ENCODE assay signal across 14 mouse cellular contexts in the genomic region with DNA sequence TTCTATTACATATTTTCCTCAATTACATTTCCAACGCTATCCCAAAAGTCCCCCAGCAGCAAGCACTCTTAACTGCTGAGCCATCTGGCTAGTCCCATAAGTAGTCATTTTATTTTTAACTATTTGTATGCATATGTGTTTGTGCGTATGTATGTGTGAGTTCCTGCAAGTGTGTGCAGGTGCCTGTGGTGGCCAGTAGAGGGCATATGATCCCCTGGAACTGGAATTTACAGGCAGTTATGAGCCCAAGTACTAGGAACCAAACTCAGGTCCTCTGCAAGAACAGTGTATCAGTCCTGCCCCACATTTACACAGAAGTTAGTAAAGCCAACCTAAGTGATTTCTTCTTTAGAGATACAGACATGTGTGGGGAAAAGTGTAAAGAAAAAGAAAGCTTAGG.
DNase-seq lines count a peak whose midpoint lies in the region; ATAC-seq and TF ChIP-seq lines count a peak whose summit lies in the region.
"Had no signal": no experiment of that assay in that cellular context is flagged by ENCODE, and none has a peak within 500 bp of the region (broad histone marks: within the 10 kb centered on the region; RNA-seq: fewer than 3 reads in every experiment).

No protein-coding gene starts in this region.

- H3K4me2 ChIP-seq in hindbrain, postnatal 0 days (ENCODE audit: low read depth, low read length) = no peak overlapping the region
- H3K4me2 ChIP-seq in hindbrain, embryonic 11.5 days (replicated peaks; ENCODE audit: low read depth, low read length) = no peak overlapping the region
- H3K4me2 ChIP-seq in forebrain, embryonic 13.5 days = no peak overlapping the region
- H3K4me2 ChIP-seq: embryonic facial prominence, embryonic 15.5 days; forebrain, embryonic 15.5 days; liver, embryonic 13.5 days had no signal

- H3K36me3 ChIP-seq in hindbrain, postnatal 0 days (ENCODE audit: insufficient read depth, low read length) = no peaks in the 10 kb centered on the region
- no peaks in the 10 kb centered on the region for H3K36me3 ChIP-seq in hindbrain, embryonic 11.5 days (ENCODE audit: control insufficient read depth, insufficient read depth, low read length)
- no peaks in the 10 kb centered on the region for H3K36me3 ChIP-seq in forebrain, embryonic 10.5 days (replicated peaks)
- H3K36me3 ChIP-seq in forebrain, embryonic 13.5 days (ENCODE audit: poor library complexity, severe bottlenecking) = no peaks in the 10 kb centered on the region
- H3K36me3 ChIP-seq: embryonic facial prominence, embryonic 15.5 days; forebrain, embryonic 15.5 days; heart, embryonic 10.5 days; liver, embryonic 13.5 days had no signal

- H3K9me3 ChIP-seq in hindbrain, postnatal 0 days (ENCODE audit: low read length) = no peaks in the 10 kb centered on the region
- H3K9me3 ChIP-seq in hindbrain, embryonic 11.5 days (ENCODE audit: control insufficient read depth, low read length) = no peaks in the 10 kb centered on the region
- H3K9me3 ChIP-seq in forebrain, embryonic 10.5 days = peaks cover 7% of the 10 kb centered on the region; the same call in 1 of the 2 replicates
- H3K9me3 ChIP-seq in forebrain, embryonic 13.5 days (replicated peaks) = peaks cover 7% of the 10 kb centered on the region
- H3K9me3 ChIP-seq: embryonic facial prominence, embryonic 15.5 days; forebrain, embryonic 15.5 days had no signal

- TF ChIP-seq CTCF in hindbrain, postnatal 0 days (IDR thresholded peaks at IDR 0.05; ENCODE audit: low read depth) = peak; percentile 53
- 0 out of 2 replicates have a peak, but pooled peaks have one; percentile 20 for TF ChIP-seq CTCF in lung, adult 2 months (IDR thresholded peaks at IDR 0.05; ENCODE audit: insufficient read depth, low read length)
- 0 out of 2 replicates have a peak, but pooled peaks have one; percentile 9 for TF ChIP-seq CTCF in cortical plate, adult 2 months (IDR thresholded peaks at IDR 0.05; ENCODE audit: extremely low read depth, insufficient read depth, low read length)

- no peak for ATAC-seq in hindbrain, postnatal 0 days
- ATAC-seq in hindbrain, embryonic 11.5 days (ENCODE audit: low FRiP score) = no peak
- no peak for ATAC-seq in forebrain, embryonic 13.5 days
- ATAC-seq: forebrain, embryonic 15.5 days; inflammation-experienced regulatory T-cells, adult 6 months had no signal

- no peak for DNase-seq in hindbrain, postnatal 0 days (ENCODE audit: low spot score)
- DNase-seq in hindbrain, embryonic 11.5 days (ENCODE audit: low spot score) = no peak
- no peak for DNase-seq in lung, adult 2 months
- no peak for DNase-seq in lung, postnatal 4 days
- DNase-seq in ES-CJ7 (ENCODE audit: low read depth, low spot score) = peak; percentile 15
- DNase-seq in forebrain, embryonic 10.5 days (ENCODE audit: extremely low spot score, low spot score) = no peak
- DNase-seq: heart, postnatal 4 days; liver, embryonic 13.5 days had no signal

- TF ChIP-seq POLR2A in lung, adult 2 months (IDR thresholded peaks at IDR 0.05; ENCODE audit: borderline replicate concordance, extremely low read depth, low read depth, low read length) = no peak
- no peak for TF ChIP-seq POLR2A in cortical plate, adult 2 months (IDR thresholded peaks at IDR 0.05; ENCODE audit: extremely low read depth, insufficient read depth, low read length)

- no peak overlapping the region for H3K9ac ChIP-seq in hindbrain, postnatal 0 days (replicated peaks; ENCODE audit: low read length)
- no peak overlapping the region for H3K9ac ChIP-seq in hindbrain, embryonic 11.5 days (ENCODE audit: low read depth, low read length)
- H3K9ac ChIP-seq in forebrain, embryonic 13.5 days = no peak overlapping the region
- H3K9ac ChIP-seq: embryonic facial prominence, embryonic 15.5 days; forebrain, embryonic 15.5 days; liver, embryonic 13.5 days had no signal

- H3K27ac ChIP-seq in hindbrain, postnatal 0 days = no peak overlapping the region
- no peak overlapping the region for H3K27ac ChIP-seq in hindbrain, embryonic 11.5 days (ENCODE audit: low read depth, low read length)
- no peak overlapping the region for H3K27ac ChIP-seq in cortical plate, adult 2 months (ENCODE audit: insufficient read depth, low read length)
- no peak overlapping the region for H3K27ac ChIP-seq in forebrain, embryonic 10.5 days
- H3K27ac ChIP-seq in forebrain, embryonic 13.5 days = no peak overlapping the region
- H3K27ac ChIP-seq: embryonic facial prominence, embryonic 15.5 days; forebrain, embryonic 15.5 days; liver, embryonic 13.5 days had no signal

- 83% methylated on average over 2 of the region's 2 CpGs for WGBS in hindbrain, postnatal 0 days
- WGBS in hindbrain, embryonic 11.5 days = 87% methylated on average over 2 of the region's 2 CpGs
- 97% methylated on average over 2 of the region's 2 CpGs for WGBS in lung, adult 2 months
- 94% methylated on average over 2 of the region's 2 CpGs for WGBS in forebrain, embryonic 10.5 days
- 91% methylated on average over 2 of the region's 2 CpGs for WGBS in forebrain, embryonic 13.5 days

- H3K4me1 ChIP-seq in hindbrain, postnatal 0 days (ENCODE audit: insufficient read depth, low read length) = peaks cover 9% of the 10 kb centered on the region; the same call in 1 of the 2 replicates
- no peaks in the 10 kb centered on the region for H3K4me1 ChIP-seq in hindbrain, embryonic 11.5 days (replicated peaks; ENCODE audit: control insufficient read depth, insufficient read depth, low read length)
- peaks cover 5% of the 10 kb centered on the region; the same call in 1 of the 2 replicates for H3K4me1 ChIP-seq in lung, adult 2 months (ENCODE audit: control insufficient read depth, insufficient read depth, low read length)
- no peaks in the 10 kb centered on the region for H3K4me1 ChIP-seq in cortical plate, adult 2 months (ENCODE audit: control insufficient read depth, insufficient read depth, low read length)
- H3K4me1 ChIP-seq in forebrain, embryonic 10.5 days = peaks cover 9% of the 10 kb centered on the region
- peaks cover 11% of the 10 kb centered on the region; the same call in 1 of the 2 replicates for H3K4me1 ChIP-seq in forebrain, embryonic 13.5 days

- no peaks in the 10 kb centered on the region for H3K27me3 ChIP-seq in hindbrain, postnatal 0 days (ENCODE audit: insufficient read depth, low read length)
- H3K27me3 ChIP-seq in hindbrain, embryonic 11.5 days (ENCODE audit: control insufficient read depth, insufficient read depth, low read length) = no peaks in the 10 kb centered on the region
- H3K27me3 ChIP-seq in forebrain, embryonic 10.5 days (ENCODE audit: poor library complexity, severe bottlenecking) = no peaks in the 10 kb centered on the region
- no peaks in the 10 kb centered on the region for H3K27me3 ChIP-seq in forebrain, embryonic 13.5 days
- H3K27me3 ChIP-seq: embryonic facial prominence, embryonic 15.5 days; forebrain, embryonic 15.5 days; liver, embryonic 13.5 days had no signal

- no peak overlapping the region for H3K4me3 ChIP-seq in hindbrain, postnatal 0 days (ENCODE audit: low read length)
- no peak overlapping the region for H3K4me3 ChIP-seq in hindbrain, embryonic 11.5 days (ENCODE audit: low read depth, low read length)
- no peak overlapping the region for H3K4me3 ChIP-seq in lung, adult 2 months (replicated peaks; ENCODE audit: extremely low read depth, low read depth, low read length)
- H3K4me3 ChIP-seq in cortical plate, adult 2 months (ENCODE audit: insufficient read depth, low read length) = no peak overlapping the region
- no peak overlapping the region for H3K4me3 ChIP-seq in forebrain, embryonic 10.5 days
- no peak overlapping the region for H3K4me3 ChIP-seq in forebrain, embryonic 13.5 days
- H3K4me3 ChIP-seq: embryonic facial prominence, embryonic 15.5 days; forebrain, embryonic 15.5 days; heart, embryonic 10.5 days; liver, embryonic 13.5 days had no signal
